Mouse (Mus musculus) cerebellum, postnatal 10 days (tissue): Measurements from ENCODE around the gene Zfhx3.

ENCODE experiments used
- DNase-seq, 2 experiments: peaks; one replicate each; pipeline ENCODE4 v3.0.0; 2021; ENCODE audit warnings: mixed read lengths in 2 of 2

Gene Zfhx3

DNA sequence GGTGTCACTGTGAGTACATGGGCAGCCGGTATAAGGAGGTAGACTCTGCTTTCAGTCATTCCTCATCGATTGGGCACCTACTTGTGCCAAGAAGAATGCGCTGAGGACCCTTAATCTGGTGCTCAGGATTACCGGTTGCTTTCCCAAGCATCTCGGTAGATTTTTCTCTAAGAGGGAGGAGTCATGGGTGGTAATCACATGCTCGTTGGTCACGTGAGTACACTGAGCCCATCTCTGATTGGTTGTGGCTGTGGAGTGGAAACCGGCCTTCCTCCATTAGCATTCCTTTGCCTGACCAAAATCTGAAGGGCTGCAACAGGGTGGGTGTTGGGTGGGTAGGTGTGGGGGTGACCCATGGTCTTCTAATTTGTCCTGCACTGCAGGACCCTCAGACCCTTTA, 421.4 kb downstream of the Zfhx3 start:
- DNase-seq = no peak

DNA sequence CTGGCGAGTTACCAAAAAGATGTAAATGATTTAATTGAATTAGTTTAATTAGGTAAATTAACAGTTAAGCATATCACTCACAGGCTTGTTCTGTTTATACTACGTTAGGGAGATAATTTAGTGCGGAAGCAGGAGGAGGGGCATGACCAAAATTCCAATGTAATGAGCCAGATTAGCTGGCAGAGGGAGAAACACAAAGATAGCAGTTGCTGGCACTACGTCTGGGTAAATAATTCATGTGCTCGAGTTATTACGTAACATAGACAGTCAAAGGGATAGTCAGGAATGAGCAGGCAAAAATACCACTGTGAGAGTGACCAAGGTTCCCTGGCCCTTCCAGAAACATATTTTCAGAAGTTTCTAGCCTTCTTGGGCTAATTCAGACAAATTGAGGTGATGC, 426.6 kb downstream of the Zfhx3 start:
- DNase-seq = no peak

DNA sequence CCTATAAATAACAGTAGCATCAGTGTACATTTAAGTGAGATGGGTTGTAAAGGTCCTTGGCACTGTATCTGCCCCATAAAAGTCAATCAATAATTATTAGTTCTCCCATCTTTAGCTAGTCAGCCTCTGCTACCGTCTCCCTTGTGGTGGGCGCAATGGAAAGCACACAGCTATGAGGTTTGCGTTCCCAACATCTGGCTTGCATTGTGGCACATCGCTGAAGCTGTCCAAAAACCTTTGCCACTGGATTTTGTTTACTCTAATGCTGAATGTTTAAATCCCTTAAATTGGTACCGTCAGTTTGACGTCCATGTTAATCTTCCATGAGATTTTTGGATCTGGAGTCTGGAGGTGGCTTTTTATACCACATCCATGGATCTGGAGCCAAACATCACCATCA, 428.3 kb downstream of the Zfhx3 start:
- DNase-seq = no peak

DNA sequence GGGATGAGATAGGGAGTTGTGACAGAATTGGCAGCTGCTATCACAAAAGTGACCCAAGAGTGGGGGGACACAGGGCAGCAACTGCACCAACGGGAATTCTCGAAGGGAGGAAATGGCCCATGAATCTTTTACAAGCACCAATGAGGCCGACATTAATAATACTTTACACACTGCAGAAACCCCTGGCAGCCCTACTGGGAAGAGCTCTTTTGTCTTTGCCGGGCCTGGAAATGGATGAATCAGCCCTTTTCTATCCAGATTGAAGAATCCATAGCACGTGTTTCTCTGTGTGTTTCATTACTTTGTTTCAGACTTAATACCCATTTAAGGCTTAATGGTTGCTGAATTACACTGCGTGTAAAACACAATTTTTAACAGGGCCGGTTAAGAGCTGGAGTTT, 430.6 kb downstream of the Zfhx3 start:
- no peak for DNase-seq

DNA sequence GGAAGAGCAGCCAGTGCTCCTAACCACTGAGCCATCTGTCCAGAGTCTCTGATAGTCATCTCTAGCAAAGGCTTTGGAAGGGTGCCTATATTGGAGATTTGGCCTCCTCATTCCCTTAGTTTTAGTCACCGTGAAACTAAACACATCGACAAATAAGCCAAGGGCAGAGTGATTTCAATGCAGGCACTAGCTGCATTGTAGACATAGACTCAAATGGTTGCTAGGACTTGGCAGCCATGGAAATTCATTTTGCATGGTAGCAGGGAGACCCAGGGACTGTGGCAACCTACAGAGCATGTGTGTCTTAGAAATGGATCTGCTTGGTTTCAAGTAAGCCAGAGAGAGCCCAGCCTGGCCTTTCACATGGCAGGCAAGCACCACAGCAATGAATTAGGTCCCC, 435.6 kb downstream of the Zfhx3 start:
- DNase-seq = no peak

DNA sequence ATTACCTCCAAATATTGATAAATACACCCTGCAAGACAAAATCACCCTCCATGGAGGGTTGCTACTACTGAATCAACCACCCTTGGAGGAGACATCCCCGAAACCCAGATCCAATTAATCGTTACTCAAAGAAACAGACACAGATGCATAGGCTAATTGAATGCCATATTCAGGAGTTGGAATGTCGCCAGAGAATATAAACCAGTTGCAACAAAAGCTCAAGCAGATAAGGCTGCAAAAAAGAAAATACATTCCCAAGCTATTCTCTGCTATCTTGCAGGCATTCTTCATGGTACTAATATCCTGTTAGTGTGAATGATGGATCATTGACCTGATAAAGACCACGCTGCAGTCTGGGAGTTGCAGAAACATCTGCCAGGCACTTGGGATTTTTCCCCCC, 440.7 kb downstream of the Zfhx3 start:
- no peak for DNase-seq

DNA sequence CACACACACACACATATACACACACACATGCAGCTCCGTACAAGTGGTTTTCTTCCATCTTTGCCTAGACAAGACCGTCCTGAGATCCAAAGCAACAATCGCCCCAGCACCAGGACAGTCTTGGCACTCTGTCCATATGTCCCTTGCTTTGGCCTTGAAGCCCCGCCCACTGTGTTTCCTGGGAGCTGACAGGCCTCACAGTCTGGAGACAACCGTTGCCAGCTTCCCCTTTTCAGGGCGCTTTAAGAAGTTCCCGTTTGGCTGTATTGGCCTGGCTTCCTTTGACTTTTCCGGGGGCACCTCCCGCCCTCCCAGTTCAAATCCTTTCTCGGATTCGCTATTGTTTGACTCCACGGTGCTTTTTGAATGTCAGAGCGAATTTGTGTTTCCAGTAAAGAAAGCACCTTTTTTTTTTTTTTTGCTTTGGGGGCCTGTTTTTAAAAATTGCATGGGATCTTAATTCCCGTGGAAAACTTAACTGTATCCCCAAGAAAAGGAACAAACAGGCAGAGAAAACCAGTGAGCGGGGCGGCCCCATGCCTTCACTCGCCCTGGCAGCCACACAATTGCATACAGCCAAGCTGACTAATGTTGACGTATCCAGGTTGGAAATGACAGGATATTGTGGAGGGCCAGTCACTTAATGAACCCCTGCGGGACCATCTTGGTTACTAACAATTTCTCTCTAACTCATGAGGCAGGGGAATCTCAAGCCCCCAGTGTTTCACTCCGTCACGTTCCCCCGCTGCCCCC, 444.9 kb downstream of the Zfhx3 start:
- DNase-seq = peak; percentile 59 to 78

DNA sequence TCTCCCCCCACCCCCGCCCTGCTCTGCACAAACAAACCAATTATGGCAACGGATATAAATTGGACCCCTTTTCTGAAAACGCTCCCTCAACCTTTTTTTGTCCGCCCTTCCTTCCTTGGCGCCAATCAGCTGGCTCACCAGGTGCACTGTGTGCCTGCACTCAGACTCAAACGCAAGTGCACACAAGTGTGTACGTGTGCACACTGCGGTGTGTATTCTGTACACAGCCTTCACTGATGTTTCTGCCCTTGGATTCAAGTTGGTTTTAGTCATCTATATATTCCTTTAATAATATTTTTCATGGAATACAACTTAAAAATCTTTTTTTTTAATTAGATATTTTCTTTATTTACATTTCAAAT, 445.4 kb downstream of the Zfhx3 start:
- no peak for DNase-seq

DNA sequence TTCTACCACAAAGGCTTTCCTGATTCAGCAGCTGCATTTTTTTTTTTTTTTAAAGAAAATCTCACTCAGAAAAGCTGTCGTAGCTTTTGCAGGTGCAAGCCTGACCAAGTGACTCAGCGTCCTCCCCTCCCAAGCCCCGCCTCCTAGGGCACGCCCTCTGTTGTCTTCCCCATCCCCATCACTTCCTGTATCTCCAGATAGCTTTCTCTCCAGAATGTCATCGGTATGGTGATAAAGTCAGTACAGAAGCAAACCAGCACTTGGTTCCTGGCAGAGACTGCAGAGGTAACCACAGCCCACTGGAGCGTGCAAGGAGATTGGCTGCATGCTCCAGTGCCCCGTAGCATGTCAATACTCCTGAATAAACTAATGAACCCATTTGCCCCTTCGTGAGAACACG, 450.5 kb downstream of the Zfhx3 start:
- no peak for DNase-seq

DNA sequence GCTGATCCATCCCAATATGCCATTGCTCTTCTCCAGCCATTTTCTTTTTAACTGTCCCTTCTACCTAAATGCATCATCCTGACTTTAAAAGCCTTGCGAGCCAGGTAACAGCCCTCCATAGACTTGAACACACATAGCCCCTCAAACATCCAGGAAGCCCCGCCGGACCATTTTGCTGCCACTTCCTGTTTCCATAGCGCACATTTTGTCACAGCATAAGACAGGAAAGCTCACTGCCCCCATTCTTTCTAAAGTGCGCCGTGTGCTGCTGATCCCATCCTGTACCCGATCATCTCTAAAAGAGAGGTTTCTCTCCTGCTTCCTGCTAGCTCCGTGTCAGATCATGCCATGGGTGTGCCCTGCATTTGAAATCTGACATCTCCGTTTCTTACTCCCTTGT, 459.7 kb downstream of the Zfhx3 start:
- DNase-seq = no peak

DNA sequence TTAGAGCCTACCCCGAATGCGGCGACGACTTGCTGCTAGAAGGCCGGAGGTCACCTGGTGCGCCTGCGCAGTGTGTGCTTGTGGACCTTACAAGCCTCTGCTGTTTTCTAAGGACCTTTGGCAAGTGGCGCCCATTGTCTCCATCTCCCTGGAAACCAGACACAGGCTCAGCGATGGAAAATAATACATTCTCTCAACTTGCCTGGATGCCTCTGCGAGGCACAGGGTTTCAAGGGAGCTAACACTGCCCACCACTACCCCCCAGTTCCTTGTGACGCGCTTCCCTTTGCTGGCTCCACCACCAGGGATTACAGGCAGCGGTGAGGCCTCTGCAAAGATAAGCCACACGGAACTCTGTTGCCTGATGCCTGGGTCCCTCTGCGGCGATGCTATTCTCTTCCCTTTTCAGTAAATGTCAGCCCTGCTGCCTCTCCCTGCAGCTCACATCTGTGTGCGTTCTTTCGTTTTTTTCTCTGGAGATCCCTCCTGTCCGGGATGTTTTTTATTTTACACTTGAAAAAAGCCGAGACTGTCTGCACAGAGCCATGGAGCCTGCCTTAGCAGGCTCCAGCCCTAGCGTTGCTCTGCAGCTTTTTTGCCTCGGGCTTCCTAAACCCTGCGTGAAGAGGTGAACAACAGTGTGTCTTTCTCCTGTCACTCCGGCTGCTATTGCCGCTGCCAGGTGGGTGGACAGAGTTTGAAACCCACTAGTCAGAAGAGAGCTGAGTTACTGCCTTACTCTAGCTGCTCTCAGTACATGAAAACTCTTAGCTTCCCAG, 464.5 kb downstream of the Zfhx3 start:
- peak; percentile 33 to 59 for DNase-seq

DNA sequence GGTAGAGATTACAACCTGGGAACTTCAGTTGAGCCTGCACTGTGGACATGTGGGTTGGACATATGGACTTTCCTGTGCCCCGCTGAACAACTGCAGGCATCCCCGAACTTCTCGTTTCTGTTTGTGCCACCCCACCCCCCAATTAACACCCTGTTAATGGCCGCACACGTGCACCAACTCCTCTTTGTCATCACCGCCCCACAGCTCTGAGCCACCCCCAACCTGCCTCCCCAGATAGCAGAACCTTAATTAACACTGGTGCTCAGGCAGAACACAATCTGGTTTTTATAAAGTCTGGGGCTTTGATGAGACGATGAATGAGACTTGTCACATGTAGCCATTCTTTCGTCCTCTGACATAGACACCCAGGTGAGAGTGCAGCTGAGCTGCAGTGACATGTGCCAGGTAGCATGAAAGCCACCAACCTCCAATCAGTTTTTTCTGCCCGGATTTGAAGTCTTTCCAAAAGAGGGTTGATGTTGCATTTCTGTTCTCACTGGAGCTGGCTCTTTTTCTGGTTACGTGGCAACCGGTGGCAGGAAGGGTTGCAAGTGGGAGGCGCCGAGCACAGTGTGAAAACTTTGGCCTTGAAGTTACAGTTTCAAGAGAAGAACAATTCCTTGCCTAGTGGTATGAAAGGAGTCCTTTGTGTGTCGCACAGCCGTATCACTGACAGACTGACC, 476.9 kb downstream of the Zfhx3 start:
- peak in 1 of 2 experiments; percentile 15 for DNase-seq

DNA sequence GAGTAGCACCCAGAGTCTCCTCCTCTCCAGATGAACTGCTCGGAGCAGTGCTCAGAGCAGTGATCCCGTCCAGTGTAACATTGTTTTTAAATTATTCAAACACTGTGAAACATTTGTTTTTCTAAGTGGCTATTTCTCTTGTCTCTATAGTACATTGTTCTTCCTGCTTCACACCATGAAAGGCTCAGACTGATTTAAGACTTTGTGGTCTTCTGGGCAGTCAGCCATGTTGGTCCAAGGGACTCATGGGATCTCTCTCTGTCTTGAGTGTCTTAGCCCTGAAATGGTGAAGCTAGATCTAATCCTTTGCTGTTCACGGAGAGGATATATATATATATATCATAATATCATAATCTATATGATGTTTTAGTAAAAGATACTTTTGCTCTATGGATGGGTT, 480.1 kb downstream of the Zfhx3 start:
- DNase-seq = no peak

DNA sequence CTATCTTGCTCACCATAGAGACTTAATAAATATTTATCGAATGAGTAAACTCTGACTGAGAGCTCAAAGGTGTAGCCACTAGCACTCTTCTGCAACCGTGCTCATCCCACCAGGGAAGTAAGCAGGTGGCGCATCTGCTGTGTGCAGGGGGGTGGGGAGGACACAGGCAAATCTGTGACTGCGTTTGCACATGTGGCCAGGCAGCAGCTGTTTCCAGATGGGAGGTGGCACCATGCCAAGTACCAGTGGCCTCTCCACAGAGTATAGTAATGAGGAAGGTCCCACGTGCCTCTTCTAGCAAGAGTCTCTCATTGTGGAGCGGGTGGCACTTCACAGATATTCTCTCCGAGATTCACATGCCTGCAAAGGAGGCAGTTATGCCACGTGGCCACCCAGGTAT, 481.9 kb downstream of the Zfhx3 start:
- DNase-seq = peak; percentile 17 to 46

DNA sequence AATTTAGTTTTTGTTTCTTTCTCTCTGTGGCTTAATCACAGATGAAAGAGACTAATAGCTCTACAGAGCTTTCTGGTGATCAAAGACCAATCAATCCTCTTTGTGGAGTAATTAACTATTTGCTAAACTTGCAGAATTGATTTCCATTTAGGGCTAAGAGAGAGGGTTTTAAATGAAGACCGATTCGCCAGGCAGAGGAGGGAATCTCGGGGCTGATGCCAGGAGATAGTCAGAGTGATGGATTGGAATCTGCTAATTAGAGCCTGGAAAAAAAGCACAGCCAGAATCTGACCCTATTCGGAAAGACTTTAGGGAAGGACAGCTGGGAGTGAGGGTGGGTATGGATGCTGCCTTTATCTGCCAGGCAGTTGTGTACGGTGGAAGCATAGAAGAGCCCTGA, 490.9 kb downstream of the Zfhx3 start:
- DNase-seq = no peak

DNA sequence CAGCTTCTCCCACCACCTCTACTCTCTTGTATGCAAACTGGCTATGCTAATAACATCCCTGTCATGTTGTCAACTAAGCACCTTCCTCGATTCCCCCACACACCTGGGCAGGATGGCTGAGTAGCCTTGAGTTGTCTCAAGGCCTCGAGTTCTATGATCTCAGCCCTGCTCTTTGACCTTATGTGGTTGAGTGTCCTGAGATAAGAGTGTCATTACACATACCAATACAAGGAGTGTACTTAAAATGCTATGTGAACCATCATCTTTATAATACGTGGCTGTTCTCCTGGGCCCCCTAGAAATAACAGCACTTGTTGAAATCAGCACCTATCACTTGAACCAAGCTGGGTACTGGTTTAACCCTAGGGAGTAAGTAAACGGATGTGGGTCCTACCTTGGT, 492.1 kb downstream of the Zfhx3 start:
- no peak for DNase-seq

DNA sequence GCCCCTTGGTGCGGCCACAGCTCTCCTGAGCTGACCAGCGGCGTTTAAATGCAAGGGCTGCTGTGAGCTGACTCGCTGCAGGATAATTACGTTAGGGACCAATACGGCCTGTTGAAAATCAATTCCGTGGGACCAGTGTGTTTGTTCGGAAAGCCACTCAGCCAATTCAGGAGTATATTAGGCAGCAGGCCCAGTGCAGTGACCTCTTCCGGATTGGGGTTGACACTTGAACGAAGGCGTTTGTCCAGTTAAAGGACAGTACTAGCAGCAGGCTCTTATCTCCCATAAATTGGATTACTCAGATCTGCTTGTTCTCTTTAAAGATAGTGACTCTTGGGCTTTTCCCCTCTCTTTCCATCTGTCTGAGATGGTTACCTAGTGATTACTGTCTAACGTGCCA, 493.9 kb downstream of the Zfhx3 start:
- no peak for DNase-seq

DNA sequence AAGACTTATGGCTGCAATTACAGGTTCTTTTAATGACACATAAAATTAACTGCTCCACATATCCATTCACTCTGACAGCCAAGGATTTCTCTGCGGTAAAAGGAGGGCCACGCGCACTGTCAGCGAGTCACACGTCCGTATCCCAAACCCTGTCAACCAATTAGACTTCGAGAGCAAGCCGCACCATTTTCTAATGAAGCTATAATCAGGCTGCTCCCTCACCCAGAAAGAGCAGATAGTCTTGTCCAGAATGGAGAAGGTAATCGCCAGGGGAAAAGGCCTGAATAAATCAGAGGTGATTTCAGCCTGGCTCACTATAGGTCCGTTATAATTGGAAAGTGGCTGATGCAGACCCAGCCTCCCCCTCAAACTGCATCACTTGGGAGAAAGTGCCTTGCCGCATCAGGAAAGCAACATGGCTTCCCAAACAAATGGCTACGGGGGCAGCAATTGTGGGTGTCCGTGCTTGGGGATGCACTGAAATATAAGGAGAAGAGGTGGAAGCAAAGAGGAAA, 494.9 kb downstream of the Zfhx3 start:
- DNase-seq = no peak

DNA sequence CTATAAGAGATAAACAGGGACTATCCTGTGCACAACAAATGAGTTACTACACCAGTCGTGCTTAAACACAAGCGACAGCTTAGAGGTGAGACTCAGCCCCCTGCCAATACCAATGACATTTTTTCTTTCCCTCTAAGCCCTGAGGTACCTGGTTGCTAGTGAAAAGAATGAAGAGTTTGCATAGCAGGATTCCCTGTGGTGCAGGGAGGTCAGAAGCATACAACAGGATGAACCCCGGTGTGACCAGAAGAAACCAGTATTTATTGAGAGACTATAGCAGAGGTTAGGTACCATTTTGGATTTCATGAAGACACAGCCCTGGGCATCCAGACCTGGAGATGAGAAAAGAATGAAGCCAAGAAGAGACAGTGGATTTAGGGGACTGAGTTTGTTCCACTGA, 498.0 kb downstream of the Zfhx3 start:
- no peak for DNase-seq

DNA sequence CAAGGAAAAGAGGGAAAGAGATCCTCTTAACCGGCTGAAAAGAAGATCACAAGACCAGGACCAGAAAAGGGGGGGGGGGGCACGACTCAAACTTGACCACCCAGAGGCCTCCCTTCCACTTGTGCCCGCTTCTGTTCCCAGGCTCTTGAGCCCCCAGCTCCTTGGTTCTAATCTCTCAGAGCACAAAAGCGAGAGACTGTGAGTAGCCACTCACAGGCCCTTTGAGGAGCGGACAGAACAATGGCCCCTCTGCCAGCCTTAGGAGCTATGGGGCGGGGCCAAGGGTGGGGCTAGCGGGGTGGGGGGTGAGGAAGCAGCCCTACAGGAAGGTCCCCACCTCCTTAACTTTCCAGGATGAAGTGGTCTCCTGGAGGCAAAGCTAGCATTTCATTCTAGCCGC, 508.4 kb downstream of the Zfhx3 start:
- DNase-seq = no peak

DNA sequence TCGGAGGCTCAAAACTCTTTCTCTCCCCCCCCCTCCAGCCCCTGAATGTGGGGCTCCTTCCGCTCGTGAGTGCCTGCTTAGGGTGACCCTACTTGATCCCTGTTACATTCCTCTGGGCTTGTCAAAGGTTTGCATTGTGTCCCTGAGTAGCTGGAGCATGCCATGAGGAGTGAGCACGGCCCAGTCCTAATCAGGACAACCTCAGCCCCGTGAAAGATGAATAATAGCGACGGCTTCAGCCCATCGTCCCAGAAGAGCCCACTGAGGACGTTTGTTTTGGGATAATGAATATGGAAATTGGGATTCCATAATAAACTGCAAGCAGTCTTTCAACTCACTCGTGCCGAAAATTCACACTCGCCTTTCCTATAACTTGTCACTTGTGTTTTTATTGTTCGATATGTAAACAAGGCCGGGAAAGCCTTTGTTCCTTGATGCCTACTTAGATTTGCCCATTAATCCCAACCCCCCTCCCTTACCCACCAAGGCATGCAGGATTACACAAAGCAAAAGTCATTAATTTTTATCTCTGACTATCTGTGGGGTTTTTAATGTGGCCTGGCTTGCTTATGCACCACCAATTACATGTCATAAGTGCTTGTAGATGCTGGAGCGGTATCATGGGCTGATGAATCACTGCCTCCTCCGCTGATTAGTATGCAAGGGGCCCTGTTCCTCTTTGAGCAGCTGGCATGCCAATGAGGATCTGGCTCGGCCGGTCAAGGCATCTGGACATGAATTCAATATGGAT, 512.3 kb downstream of the Zfhx3 start:
- peak; percentile 52 to 57 for DNase-seq

DNA sequence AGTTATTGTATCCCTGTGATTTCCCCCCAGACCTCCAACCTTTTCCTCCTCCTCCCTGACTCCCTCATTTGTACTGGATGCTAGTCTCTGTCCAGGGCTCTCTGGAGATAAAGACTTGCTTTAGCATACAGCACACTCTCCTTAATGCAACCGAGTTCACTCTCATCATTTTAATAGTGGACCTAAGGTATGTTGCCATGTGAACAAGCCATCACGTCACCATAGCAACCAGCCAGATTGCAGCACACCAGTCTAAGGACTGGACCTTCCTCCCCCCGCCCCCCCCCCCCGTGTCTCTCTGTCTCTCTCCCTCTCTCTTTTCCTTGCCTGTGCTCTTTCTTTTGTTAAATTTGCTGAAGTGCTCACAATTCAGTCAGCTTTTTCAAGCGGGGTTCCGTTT, 524.2 kb downstream of the Zfhx3 start:
- no peak for DNase-seq
